Mouse (Mus musculus) MEL (cell line): ENCODE measurements around the gene Rad51b. TPM values are rescaled to one million over a fixed set of nuclear protein-coding genes. Genes with fewer than 3 reads are reported as not detected.

Experiments used
- DNase-seq: peaks from one replicate; pipeline ENCODE4 v3.0.0; 2011; ENCODE audit warnings: low read depth, low spot score
- H3K27ac ChIP-seq: 2 replicates; pipeline ENCODE4 v1.5.1; 2012; ENCODE audit warnings: low read depth, mild to moderate bottlenecking, control low read depth, low read length, moderate library complexity; ENCODE audit not compliant: control insufficient read depth
- H3K27me3 ChIP-seq, 2 experiments: fragments of 150-350 bp in 1 of 2; sonication (generic) in 1 of 2; 2 replicates each; pipeline ENCODE4 v1.6.1; 2012; ENCODE audit warnings: low read length in 2 of 2, mild to moderate bottlenecking in 2 of 2, improper control_type of control experiment in 1 of 2, moderate library complexity in 1 of 2; ENCODE audit not compliant: insufficient read depth in 2 of 2, control insufficient read depth in 1 of 2
- H3K36me3 ChIP-seq, 2 experiments: 2 replicates each; pipeline ENCODE4 v1.6.1; 2012 to 2014; ENCODE audit warnings: low read length in 2 of 2, improper control_type of control experiment in 1 of 2, inconsistent platforms in 1 of 2, mild to moderate bottlenecking in 1 of 2; ENCODE audit not compliant: insufficient read depth in 2 of 2, control insufficient read depth in 1 of 2
- H3K4me1 ChIP-seq, 2 experiments: fragments of 150-350 bp in 1 of 2; sonication (generic) in 1 of 2; 2 replicates each; pipeline ENCODE4 v1.6.1; 2012; ENCODE audit warnings: low read length in 2 of 2, improper control_type of control experiment in 1 of 2, mild to moderate bottlenecking in 1 of 2; ENCODE audit not compliant: insufficient read depth in 2 of 2, control insufficient read depth in 1 of 2
- H3K4me3 ChIP-seq, 2 experiments: fragments of 150-350 bp in 1 of 2; sonication (generic) in 1 of 2; 2 replicates each; pipeline ENCODE4 v1.5.1; 2012; ENCODE audit warnings: low read depth in 2 of 2, low read length in 2 of 2, mild to moderate bottlenecking in 2 of 2, moderate library complexity in 2 of 2, control low read depth in 1 of 2, improper control_type of control experiment in 1 of 2; ENCODE audit not compliant: control insufficient read depth in 1 of 2, insufficient read depth in 1 of 2
- H3K79me2 ChIP-seq: 2 replicates; pipeline ENCODE4 v1.6.1; 2012; ENCODE audit warnings: mild to moderate bottlenecking, low read length, moderate library complexity; ENCODE audit not compliant: control insufficient read depth, poor library complexity, insufficient read depth
- H3K9ac ChIP-seq: 2 replicates; pipeline ENCODE4 v1.6.1; 2012; ENCODE audit warnings: low read depth, mild to moderate bottlenecking, control low read depth, low read length, moderate library complexity; ENCODE audit not compliant: control insufficient read depth, poor library complexity, severe bottlenecking
- H3K9me3 ChIP-seq: fragments of 150-350 bp; sonication (generic); replicated peaks from 2 replicates; pipeline ENCODE4 v1.6.1; 2012; ENCODE audit warnings: mild to moderate bottlenecking, low read length, improper control_type of control experiment, moderate library complexity; ENCODE audit not compliant: insufficient read depth
- BHLHE40 ChIP-seq: IDR thresholded peaks from 2 replicates; pipeline ENCODE4 v1.6.1; 2012; ENCODE audit warnings: low read depth, mild to moderate bottlenecking, inconsistent platforms, low read length, improper control_type of control experiment, borderline replicate concordance
- CHD2 ChIP-seq: IDR thresholded peaks from 2 replicates; pipeline ENCODE4 v1.6.1; 2011; ENCODE audit warnings: low read length, improper control_type of control experiment
- EP300 ChIP-seq, 2 experiments: IDR thresholded peaks; 2 replicates each; pipeline ENCODE4 v1.6.1; 2011; ENCODE audit warnings: improper control_type of control experiment in 2 of 2, low read length in 2 of 2, low read depth in 1 of 2, mild to moderate bottlenecking in 1 of 2
- ETS1 ChIP-seq: IDR thresholded peaks from 2 replicates; pipeline ENCODE4 v1.6.1; 2012; ENCODE audit warnings: low read depth, mild to moderate bottlenecking, inconsistent platforms, low read length, improper control_type of control experiment, moderate library complexity
- GABPA ChIP-seq: IDR thresholded peaks from 2 replicates; pipeline ENCODE4 v1.6.1; 2012; ENCODE audit warnings: low read depth, mild to moderate bottlenecking, inconsistent platforms, low read length, improper control_type of control experiment, moderate library complexity
- GATA1 ChIP-seq: IDR thresholded peaks from 2 replicates; pipeline ENCODE4 v1.6.1; 2011; ENCODE audit warnings: low read depth, low read length, improper control_type of control experiment
- HCFC1 ChIP-seq: IDR thresholded peaks from 2 replicates; pipeline ENCODE4 v1.6.1; 2012; ENCODE audit warnings: low read depth, mild to moderate bottlenecking, inconsistent platforms, low read length, improper control_type of control experiment, moderate library complexity
- MAFK ChIP-seq: IDR thresholded peaks from 2 replicates; pipeline ENCODE4 v1.6.1; 2011; ENCODE audit warnings: low read depth, mild to moderate bottlenecking, low read length, improper control_type of control experiment, borderline replicate concordance
- MAX ChIP-seq: IDR thresholded peaks from 2 replicates; pipeline ENCODE4 v1.6.1; 2011; ENCODE audit warnings: low read length, improper control_type of control experiment
- MAZ ChIP-seq: IDR thresholded peaks from 2 replicates; pipeline ENCODE4 v1.6.1; 2012; ENCODE audit warnings: low read depth, mild to moderate bottlenecking, inconsistent platforms, low read length, improper control_type of control experiment
- MYB ChIP-seq: IDR thresholded peaks from 2 replicates; pipeline ENCODE4 v1.6.1; 2011; ENCODE audit warnings: mild to moderate bottlenecking, low read depth, low read length, improper control_type of control experiment
- MYC ChIP-seq: IDR thresholded peaks from 2 replicates; pipeline ENCODE4 v1.6.1; 2011; ENCODE audit warnings: low read depth, mild to moderate bottlenecking, low read length, improper control_type of control experiment, moderate library complexity
- NELFE ChIP-seq: IDR thresholded peaks from 2 replicates; pipeline ENCODE4 v1.6.1; 2011; ENCODE audit warnings: low read depth, low read length, improper control_type of control experiment
- POLR2A ChIP-seq, 2 experiments: IDR thresholded peaks; 2 replicates each; pipeline ENCODE4 v1.6.1; 2011 to 2012; ENCODE audit warnings: low read length in 2 of 2, mild to moderate bottlenecking in 2 of 2, control low read depth in 1 of 2, improper control_type of control experiment in 1 of 2, low read depth in 1 of 2, moderate library complexity in 1 of 2; ENCODE audit not compliant: control insufficient read depth in 1 of 2, insufficient read depth in 1 of 2, poor library complexity in 1 of 2
- POLR2AphosphoS5 ChIP-seq: IDR thresholded peaks from 2 replicates; pipeline ENCODE4 v1.6.1; 2012; ENCODE audit warnings: low read depth, borderline replicate concordance, mild to moderate bottlenecking, inconsistent platforms, low read length, moderate library complexity, mixed read lengths
- RCOR1 ChIP-seq: IDR thresholded peaks from 2 replicates; pipeline ENCODE4 v1.6.1; 2012; ENCODE audit warnings: low read depth, mild to moderate bottlenecking, inconsistent platforms, low read length, improper control_type of control experiment
- SIN3A ChIP-seq: IDR thresholded peaks from 2 replicates; pipeline ENCODE4 v1.6.1; 2012; ENCODE audit warnings: low read length, improper control_type of control experiment, inconsistent platforms
- TAL1 ChIP-seq: IDR thresholded peaks from 2 replicates; pipeline ENCODE4 v1.6.1; 2012; ENCODE audit warnings: mild to moderate bottlenecking, inconsistent platforms, low read length, moderate library complexity, mixed read lengths
- TBP ChIP-seq: IDR thresholded peaks from 2 replicates; pipeline ENCODE4 v1.8.0; 2011; ENCODE audit warnings: low read depth, low read length, improper control_type of control experiment
- TCF12 ChIP-seq: IDR thresholded peaks from 2 replicates; pipeline ENCODE4 v1.6.1; 2014; ENCODE audit warnings: low read depth, mild to moderate bottlenecking, inconsistent platforms, low read length, improper control_type of control experiment, moderate library complexity
- USF1 ChIP-seq: IDR thresholded peaks from 2 replicates; pipeline ENCODE4 v1.6.1; 2014; ENCODE audit warnings: low read depth, mild to moderate bottlenecking, inconsistent platforms, low read length, improper control_type of control experiment, moderate library complexity
- ZKSCAN1 ChIP-seq: IDR thresholded peaks from 2 replicates; pipeline ENCODE4 v1.6.1; 2012; ENCODE audit warnings: low read depth, mild to moderate bottlenecking, inconsistent platforms, low read length, improper control_type of control experiment, moderate library complexity
- ZMIZ1 ChIP-seq: IDR thresholded peaks from 2 replicates; pipeline ENCODE4 v1.6.1; 2012; ENCODE audit warnings: low read depth, mild to moderate bottlenecking, inconsistent platforms, low read length, improper control_type of control experiment, moderate library complexity
- ZNF384 ChIP-seq: IDR thresholded peaks from 2 replicates; pipeline ENCODE4 v1.6.1; 2012; ENCODE audit warnings: low read depth, mild to moderate bottlenecking, inconsistent platforms, low read length, improper control_type of control experiment
- polyA plus RNA-seq, 2 experiments: library from polyadenylated mRNA; stranded (reverse) in 1 of 2; unstranded in 1 of 2; fragments of >175 nt in 1 of 2; fragments of >200 nt in 1 of 2; gene quantifications; 2 replicates each; pipeline versions ENCODE4 v1.2.1 to v1.2.4; 2012; ENCODE audit warnings: low replicate concordance in 2 of 2, low read depth in 1 of 2; ENCODE audit not compliant: insufficient read length in 2 of 2, insufficient read depth in 1 of 2, missing spikeins in 1 of 2
- total RNA-seq: library from RNA; depleted of rRNA; stranded (reverse); fragments of 300-350 nt; gene quantifications from 2 replicates; pipeline ENCODE4 v1.2.3, GENCODE M21; 2012

The Rad51b gene
- total and polyA plus RNA-seq, 3 experiments, result 3.6 to 5.7 TPM; not detected in 1

GRCm38 (mm10) chr12:79768741-79769322 is 471.8 kb downstream of the Rad51b start:
- H3K27ac ChIP-seq, result no peak overlapping the region
- DNase-seq, result peak; percentile 35
- no peak for TF ChIP-seq MAFK
- TF ChIP-seq EP300 (IDR thresholded peaks at IDR 0.05; ENCODE audit: low read depth in 1 of 2, low read length in 2 of 2), result no peak
- no peak for TF ChIP-seq USF1
- TF ChIP-seq MAZ, result no peak
- TF ChIP-seq GABPA, result no peak
- no peak overlapping the region for H3K4me3 ChIP-seq
- peaks cover 0 to 28% of the 10 kb centered on the region in 2 experiments; a peak in 2 of 4 replicates for H3K36me3 ChIP-seq
- H3K79me2 ChIP-seq, result no peaks in the 10 kb centered on the region
- H3K9me3 ChIP-seq, result no peaks in the 10 kb centered on the region
- H3K9ac ChIP-seq, result no peak overlapping the region
- H3K27me3 ChIP-seq, result no peaks in the 10 kb centered on the region
- H3K4me1 ChIP-seq, result peaks cover 14 to 17% of the 10 kb centered on the region in 2 experiments

DNA sequence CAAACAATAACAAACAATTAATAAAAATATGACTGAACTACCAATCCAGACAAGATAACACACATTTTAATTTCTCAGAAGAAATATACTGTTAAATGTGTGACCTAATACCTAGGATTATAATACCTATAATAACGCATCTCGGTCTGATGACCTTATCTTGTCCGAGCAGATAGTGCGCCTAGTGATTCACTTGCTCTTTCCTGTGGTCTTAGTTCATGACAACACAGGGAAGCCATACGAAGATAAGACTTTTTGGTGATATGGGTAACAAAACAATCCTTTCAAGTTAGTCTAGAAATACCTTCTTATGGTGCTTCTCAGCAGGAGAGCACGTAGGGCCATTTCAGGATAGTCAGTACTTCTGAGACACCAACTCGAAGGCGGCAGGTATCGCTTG is 472.7 kb downstream of the Rad51b start:
- Histone ChIP-seq H3K27ac (peak overlapping the region; percentile 77), H3K4me1 (peaks cover 14 to 17% of the 10 kb centered on the region in 2 experiments), H3K9me3 (no peaks in the 10 kb centered on the region), H3K9ac (no peak overlapping the region; the same call in 1 of the 2 replicates), H3K27me3 (no peaks in the 10 kb centered on the region), H3K4me3 (peak overlapping the region in 1 of 2 experiments; percentile 6; a peak in 2 of 4 replicates), H3K36me3 (peaks cover 0 to 27% of the 10 kb centered on the region in 2 experiments; a peak in 2 of 4 replicates), H3K79me2 (no peaks in the 10 kb centered on the region)
- TF ChIP-seq MAFK (0 out of 2 replicates have a peak, but pooled peaks have one; percentile 8), MYB (no peak), SIN3A (peak; percentile 64; the same call in 1 of the 2 replicates), ZMIZ1 (no peak), BHLHE40 (peak; percentile 50; the same call in 1 of the 2 replicates), TCF12 (peak; percentile 92), NELFE (no peak), CHD2 (no peak), RCOR1 (peak; percentile 92), MAZ (no peak), ZNF384 (no peak; the same call in 1 of the 2 replicates), ZKSCAN1 (no peak), HCFC1 (0 out of 2 replicates have a peak, but pooled peaks have one; percentile 8), POLR2AphosphoS5 (no peak), EP300 (IDR thresholded peaks at IDR 0.05; ENCODE audit: low read depth in 1 of 2, low read length in 2 of 2) (peak; percentile 91 to 93), GATA1 (peak; percentile 98), TAL1 (peak; percentile 82), MAX (no peak), MYC (no peak), TBP (peak; percentile 37; the same call in 1 of the 2 replicates), POLR2A (IDR thresholded peaks at IDR 0.05; ENCODE audit: control insufficient read depth in 1 of 2, insufficient read depth in 1 of 2, low read depth in 1 of 2, low read length in 2 of 2, poor library complexity in 1 of 2) (no peak), ETS1 (peak; percentile 95), GABPA (no peak)
- peak; percentile 80 for DNase-seq
